Mouse (Mus musculus): ENCODE data around the gene Klhdc1.
A peak's percentile ranks its signal among the peaks of the same experiment; 100 is the strongest.

The Klhdc1 gene

DNA sequence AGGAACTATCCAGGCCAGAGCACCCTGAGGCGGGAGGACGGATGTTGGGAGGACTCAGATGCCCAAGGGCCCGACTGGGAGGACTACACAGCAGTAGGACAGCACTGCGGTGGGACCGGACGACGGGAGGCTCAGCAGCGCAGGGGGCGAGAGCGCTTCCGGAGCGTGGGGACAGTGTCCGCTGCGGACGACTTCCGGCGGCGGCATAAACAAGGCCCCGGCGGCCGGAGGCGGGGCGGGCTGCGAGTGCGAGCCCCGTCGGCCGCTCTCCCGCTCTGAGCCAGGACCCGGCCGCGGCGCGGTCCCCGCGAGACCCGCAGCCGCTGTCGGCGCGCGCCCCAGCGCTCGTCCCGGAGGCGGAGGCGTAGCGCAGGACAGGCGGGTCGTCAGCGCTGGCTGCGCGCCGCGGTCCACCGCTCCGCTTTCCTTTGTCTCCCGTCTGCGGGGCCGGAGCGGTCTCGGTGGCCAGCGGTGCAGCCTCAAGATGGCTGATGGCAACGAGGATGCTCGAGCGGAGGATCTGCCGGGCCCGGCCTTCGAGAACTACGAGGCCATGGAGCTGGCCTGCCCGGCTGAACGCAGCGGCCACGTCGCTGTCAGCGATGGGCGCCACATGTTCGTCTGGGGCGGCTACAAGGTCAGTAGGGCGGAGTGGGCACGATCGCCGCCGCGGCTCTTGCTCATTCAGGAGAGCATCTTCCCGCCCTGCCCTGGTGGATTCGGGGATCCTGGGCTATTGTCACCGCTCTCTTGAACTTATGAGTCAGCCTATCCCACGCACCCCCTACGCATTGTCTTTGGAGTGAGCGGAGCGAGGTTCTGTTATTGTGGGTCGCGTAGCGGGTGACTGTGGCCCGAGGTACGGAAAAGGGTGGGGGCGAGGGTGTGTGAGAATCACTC lies 55.8 kb downstream of the Klhdc1 start, which contains the start of gene Klhdc2:
TSS of gene Klhdc2 (plus strand) at position 171 of the 900 bp plus-strand sequence.
- DNase-seq (ENCODE audit: low read depth), result peak; percentile 64

- DNase-seq (ENCODE audit: low read depth), result no peak
These were observed 56.6 kb downstream of the Klhdc1 start for GRCm38 (mm10) chr12:69297411-69298150.

- no peak for DNase-seq (ENCODE audit: low read depth)
These were observed 57.3 kb downstream of the Klhdc1 start for GRCm38 (mm10) chr12:69298281-69298680.

DNA sequence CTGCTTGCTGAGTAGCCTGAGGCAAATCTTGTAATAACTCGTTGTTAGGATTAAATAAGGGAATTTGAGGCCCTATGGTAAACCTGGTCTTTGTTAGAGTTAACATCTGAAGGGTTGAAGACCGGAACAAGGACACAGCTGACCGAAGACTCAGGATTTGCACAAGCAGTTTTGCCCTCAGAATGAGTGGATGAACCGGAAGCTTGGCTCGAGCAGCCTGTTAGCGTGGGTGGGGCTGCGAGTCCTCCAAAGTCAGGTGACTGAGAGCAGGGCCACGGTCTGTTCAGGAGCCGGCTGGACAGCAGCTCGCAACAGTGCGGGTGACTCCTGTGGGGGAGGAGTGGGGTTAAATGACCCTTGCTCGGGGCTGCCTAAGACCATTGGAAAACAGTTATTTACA lies 58.3 kb downstream of the Klhdc1 start:
- DNase-seq (ENCODE audit: low read depth), result no peak

DNA sequence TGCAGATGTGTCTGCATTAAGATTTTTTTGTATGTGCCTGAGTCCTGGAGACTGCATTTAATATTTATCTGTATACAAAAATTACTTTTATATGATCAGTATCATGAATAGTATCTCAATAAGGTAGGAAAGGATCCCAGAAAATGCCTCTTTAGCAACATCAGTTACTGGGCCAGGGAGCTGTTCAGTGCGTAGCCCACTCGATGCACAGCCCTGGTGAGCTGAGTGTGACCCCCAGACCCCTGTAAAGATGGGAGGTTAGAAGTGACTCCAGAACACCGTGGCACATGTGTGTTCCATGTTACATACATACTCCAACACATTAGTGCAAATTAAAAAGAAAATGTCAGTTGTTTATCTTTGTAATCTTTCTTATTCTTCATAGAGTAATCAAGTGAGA lies 58.9 kb downstream of the Klhdc1 start:
- no peak for DNase-seq (ENCODE audit: low read depth)

DNA sequence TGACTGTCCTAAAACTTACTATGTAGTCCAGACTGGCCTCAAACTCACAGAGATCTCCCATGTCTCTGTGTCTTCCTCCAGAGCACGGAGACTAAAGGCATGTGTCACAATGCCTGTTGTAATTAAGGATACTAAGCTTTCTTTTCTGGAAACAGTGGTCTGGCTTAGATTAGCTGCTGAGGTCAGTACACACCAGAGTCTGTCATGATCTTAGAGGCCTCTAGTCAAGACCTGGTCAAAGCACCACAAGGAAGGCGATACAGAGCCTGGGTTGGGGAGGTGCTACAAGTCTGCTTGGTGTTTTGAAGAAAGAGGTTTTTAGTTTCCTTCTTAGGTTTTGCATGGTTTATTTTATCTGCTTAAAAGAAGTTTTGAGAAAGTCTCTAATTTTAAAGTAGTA lies 59.4 kb downstream of the Klhdc1 start:
- no peak for DNase-seq (ENCODE audit: low read depth)

DNA sequence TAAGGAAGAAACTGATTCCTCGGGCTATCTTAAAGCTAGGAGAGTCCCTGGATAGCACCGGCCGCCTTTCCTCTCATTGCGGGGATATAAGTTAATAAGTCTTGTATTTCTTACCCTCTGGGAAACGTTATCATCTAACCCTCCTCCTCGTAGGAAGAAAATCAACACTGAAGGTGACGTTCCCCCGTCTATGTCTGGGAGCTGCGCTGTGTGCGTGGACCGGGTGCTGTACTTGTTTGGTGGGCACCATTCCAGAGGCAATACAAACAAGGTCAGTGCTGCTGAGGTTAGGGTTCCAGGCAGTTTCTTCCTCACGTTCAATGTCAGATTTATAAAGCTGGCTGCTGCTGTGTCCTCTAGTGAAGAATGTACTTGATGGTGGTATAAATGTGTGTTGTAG lies 61.2 kb downstream of the Klhdc1 start:
- no peak for DNase-seq (ENCODE audit: low read depth)

GRCm38 (mm10) chr12:69304051-69304450 lies 63.1 kb downstream of the Klhdc1 start:
- no peak for DNase-seq (ENCODE audit: low read depth)

DNA sequence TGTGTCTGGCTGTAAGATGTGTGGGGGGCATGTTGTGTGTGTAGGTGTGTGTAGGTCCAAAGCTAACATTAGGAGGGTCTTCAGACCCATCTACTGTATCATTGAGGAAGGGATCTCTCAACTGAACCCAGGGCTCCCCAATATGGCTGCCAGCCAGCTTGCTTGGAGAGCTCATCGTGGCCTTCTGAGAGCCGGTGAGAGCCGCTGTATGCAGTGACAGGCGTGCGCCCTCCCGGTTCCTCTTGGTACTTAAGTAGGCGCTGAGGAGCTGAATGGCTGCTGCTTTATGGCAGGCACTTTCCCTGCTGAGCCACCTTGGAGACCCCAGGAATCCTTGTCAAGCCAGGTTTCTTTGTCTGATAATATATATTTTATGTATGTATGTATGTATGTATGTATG lies 65.4 kb downstream of the Klhdc1 start:
- DNase-seq (ENCODE audit: low read depth), result no peak

DNA sequence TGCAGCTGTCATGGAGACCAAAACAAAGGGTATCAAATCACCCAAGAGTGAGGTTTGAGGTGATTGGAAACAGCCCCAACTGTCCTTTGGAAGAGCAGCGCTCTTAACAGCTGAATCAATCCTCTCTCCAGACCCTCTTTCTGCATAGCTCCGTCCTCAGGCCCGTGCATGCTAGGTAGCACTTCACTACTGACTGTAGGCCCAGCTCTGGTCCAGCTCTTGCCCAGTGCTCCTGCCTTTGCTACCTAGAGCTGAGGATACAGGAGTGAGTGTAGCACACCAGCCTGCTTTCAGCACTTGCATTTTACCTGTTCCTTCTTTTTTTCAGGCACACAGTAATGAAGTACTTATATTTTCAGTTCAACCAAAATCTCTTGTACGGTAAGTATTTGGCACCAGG lies 68.7 kb downstream of the Klhdc1 start:
- DNase-seq (ENCODE audit: low read depth), result no peak

DNA sequence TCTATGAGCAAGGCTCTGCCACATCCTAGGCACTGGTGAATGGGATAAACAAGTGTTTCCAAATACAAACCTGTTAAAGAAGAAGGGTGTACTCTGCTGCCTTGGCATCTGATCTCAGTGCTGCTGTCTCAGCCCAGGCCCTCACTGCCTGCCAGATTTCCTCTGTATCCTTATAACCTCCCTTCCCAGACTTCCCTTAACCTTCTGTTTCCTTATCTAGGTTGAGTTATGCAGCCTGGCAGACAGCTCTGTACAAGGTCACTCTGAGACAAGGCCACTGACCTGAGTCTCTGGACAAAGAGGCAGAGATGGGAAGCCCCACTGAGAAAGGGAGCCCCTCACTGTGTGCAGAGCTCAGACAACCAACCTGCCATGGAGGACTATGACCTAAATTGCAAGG lies 77.5 kb downstream of the Klhdc1 start:
- no peak for DNase-seq (ENCODE audit: low read depth)

DNA sequence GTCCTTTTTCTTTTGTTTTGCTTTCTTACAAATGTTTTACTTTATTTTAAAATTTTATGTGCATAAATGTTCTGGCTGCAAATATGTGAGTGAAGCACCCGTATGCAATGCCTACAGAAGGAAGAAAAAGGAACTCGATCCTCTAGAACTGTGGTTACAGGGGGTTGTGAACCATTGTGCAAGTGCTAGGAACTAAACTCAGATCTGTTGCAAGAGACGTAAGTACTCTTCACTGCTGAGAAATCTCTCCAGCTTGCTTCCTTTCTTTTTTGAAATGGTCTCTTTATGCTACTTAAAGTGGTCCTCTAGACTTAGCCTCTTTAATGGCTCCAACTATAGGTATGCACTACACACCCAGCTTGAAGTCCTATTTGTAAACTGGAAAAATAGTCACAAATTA lies 90.2 kb downstream of the Klhdc1 start:
- DNase-seq (ENCODE audit: low read depth), result no peak

DNA sequence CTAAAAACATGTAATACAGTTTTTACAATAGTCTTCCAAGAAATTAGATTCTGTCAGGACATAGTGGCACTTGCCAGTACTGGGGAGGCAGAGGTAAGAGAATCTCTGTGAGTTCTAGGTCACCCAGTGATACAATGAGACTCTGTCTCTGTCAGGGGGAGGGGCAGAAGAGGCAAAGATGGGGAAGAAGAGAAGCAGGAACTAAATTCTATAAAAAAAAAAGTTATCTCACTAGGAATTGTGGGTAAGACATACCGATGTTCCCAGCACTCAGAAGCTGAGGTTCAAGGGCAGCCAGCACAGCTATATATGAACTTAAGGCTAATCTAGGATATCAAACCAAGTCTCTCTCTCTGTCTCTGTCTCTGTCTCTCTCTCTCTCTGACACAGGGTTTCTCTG lies 91.2 kb downstream of the Klhdc1 start:
- DNase-seq (ENCODE audit: low read depth), result no peak

GRCm38 (mm10) chr12:69333547-69333946 lies 92.6 kb downstream of the Klhdc1 start:
- no peak for DNase-seq (ENCODE audit: low read depth)
